Mouse (Mus musculus) G1E (cell line): Measurements from ENCODE around the gene Ntmt1. TPM values are rescaled to one million over a fixed set of nuclear protein-coding genes. Genes with fewer than 3 reads are reported as not detected.

Experiments used
- ATAC-seq: 2 replicates; pipeline ENCODE4 v1.8.0; 2016; ENCODE audit warnings: mild to moderate bottlenecking; ENCODE audit not compliant: insufficient number of reproducible peaks, poor library complexity, low FRiP score, severe bottlenecking; ENCODE audit errors: extremely low read depth
- DNase-seq: peaks from one replicate; pipeline ENCODE4 v3.0.0; 2012; ENCODE audit warnings: low spot score
- H3K27me3 ChIP-seq: 2 replicates; pipeline ENCODE4 v1.6.1; 2012; ENCODE audit warnings: mild to moderate bottlenecking, low read length, inconsistent platforms; ENCODE audit not compliant: insufficient read depth
- H3K36me3 ChIP-seq: replicated peaks from 2 replicates; pipeline ENCODE3; 2012; ENCODE audit warnings: mild to moderate bottlenecking, inconsistent platforms
- H3K4me1 ChIP-seq: 2 replicates; pipeline ENCODE4 v1.6.1; 2012; ENCODE audit warnings: low read depth, low read length, inconsistent platforms, mixed read lengths; ENCODE audit not compliant: insufficient read depth
- H3K4me3 ChIP-seq: 2 replicates; pipeline ENCODE4 v1.5.1; 2012; ENCODE audit warnings: low read depth, mild to moderate bottlenecking, inconsistent platforms, low read length, moderate library complexity, mixed read lengths
- H3K9me3 ChIP-seq: replicated peaks from 2 replicates; pipeline ENCODE4 v1.6.1; 2012; ENCODE audit warnings: inconsistent platforms
- CTCF ChIP-seq: IDR thresholded peaks from 2 replicates; pipeline ENCODE4 v1.5.1; 2012; ENCODE audit warnings: low read depth, low read length, inconsistent platforms, mixed read lengths
- GATA1 ChIP-seq: IDR thresholded peaks from 2 replicates; pipeline ENCODE4 v1.6.1; 2012; ENCODE audit warnings: borderline replicate concordance, low read length, inconsistent platforms, mixed read lengths
- GATA2 ChIP-seq: IDR thresholded peaks from 2 replicates; pipeline ENCODE4 v1.6.1; 2012; ENCODE audit warnings: low read depth, low read length, inconsistent platforms, borderline replicate concordance
- POLR2AphosphoS5 ChIP-seq: IDR thresholded peaks from 2 replicates; pipeline ENCODE4 v1.6.1; 2012; ENCODE audit warnings: low read depth, low read length, inconsistent platforms; ENCODE audit not compliant: insufficient replicate concordance
- TAL1 ChIP-seq: conservative IDR thresholded peaks from 2 replicates; pipeline ENCODE4 v1.6.1; 2012; ENCODE audit warnings: low read depth, low read length, inconsistent platforms, mixed read lengths
- polyA plus RNA-seq: library from polyadenylated mRNA; stranded (reverse); fragments of >175 nt; gene quantifications from 2 replicates; pipeline ENCODE4 v1.2.3, GENCODE M21; 2012
- total RNA-seq, 2 experiments: library from RNA; stranded (forward) in 1 of 2; stranded (reverse) in 1 of 2; fragments of 200-1000 nt in 1 of 2; fragments of >200 nt in 1 of 2; fragmentation: Nextera tagmentation in 1 of 2; gene quantifications; 2 replicates each; pipeline ENCODE4 v1.2.3; 2014 to 2017

Ntmt1 gene
- total and polyA plus RNA-seq, 3 experiments: 18.9 to 66.9 (median 29.4) TPM

DNA sequence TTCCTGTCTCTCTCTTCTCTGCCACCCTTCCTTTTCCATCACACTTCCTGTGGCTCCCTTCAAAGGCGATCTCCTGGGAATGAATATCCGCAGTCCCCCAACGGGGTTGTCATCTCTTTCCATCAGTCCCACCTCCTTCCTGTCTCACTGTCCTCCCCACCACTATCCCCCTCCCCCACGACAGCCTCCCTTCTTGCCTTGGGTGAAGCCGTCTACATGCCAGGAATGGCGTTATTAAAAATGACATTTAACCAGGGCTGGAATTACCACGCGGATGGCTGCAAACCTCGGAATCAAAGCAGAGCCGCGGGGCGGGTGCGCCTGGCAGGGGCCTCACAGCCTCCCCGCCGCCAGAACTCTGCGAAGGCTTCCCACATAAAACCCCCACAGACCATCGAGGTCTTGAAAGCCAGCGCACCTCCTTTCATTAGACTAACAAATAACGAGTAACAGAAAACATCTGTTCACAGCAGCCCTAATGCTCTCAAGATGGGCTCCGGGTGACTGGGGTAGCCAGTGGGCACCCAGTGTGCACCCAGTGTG is 45.2 kb downstream of the Ntmt1 start:
- Histone ChIP-seq H3K9me3 (no peaks in the 10 kb centered on the region), H3K36me3 (no peaks in the 10 kb centered on the region), H3K4me1 (no peaks in the 10 kb centered on the region), H3K27me3 (peaks cover 37% of the 10 kb centered on the region), H3K4me3 (no peak overlapping the region)
- DNase-seq (no peak), ATAC-seq (no peak)
- TF ChIP-seq GATA2 (no peak), CTCF (no peak), POLR2AphosphoS5 (no peak), TAL1 (no peak), GATA1 (no peak)

GRCm38 (mm10) chr2:30857076-30857475 is 49.5 kb downstream of the Ntmt1 start:
- DNase-seq (no peak), ATAC-seq (no peak)
- TF ChIP-seq GATA2 (no peak), CTCF (no peak), GATA1 (no peak), TAL1 (no peak), POLR2AphosphoS5 (no peak)
- H3K27me3 ChIP-seq: peaks cover 34% of the 10 kb centered on the region; the same call in 1 of the 2 replicates
- H3K4me1 ChIP-seq: no peaks in the 10 kb centered on the region
- H3K36me3 ChIP-seq: no peaks in the 10 kb centered on the region
- H3K9me3 ChIP-seq: no peaks in the 10 kb centered on the region
- no peak overlapping the region for H3K4me3 ChIP-seq

DNA sequence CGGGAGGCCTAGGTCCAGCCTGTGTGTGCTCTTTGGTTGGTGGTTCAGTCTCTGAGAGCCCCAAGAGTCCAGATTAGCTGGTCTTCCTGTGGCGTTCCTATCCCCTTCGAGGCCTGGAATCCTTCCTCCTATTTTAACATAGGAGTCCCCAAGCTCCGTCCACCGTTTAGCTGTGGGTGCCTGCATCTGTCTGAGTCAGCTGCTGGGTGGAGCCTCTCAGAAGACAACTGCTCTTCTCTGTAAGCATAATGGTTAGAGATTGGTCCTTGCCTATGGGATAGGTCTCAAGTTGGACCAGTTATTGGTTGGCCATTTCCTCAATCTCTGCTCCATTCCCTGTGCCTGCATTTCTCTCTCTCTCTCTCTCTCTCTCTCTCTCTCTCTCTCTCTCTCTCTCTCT is 52.2 kb downstream of the Ntmt1 start:
- Histone ChIP-seq H3K9me3 (no peaks in the 10 kb centered on the region), H3K4me1 (no peaks in the 10 kb centered on the region; the same call in 1 of the 2 replicates), H3K4me3 (no peak overlapping the region), H3K36me3 (no peaks in the 10 kb centered on the region), H3K27me3 (peaks cover 22% of the 10 kb centered on the region; the same call in 1 of the 2 replicates)
- no peak for DNase-seq
- ATAC-seq: no peak
- no peak for TF ChIP-seq GATA1
- no peak for TF ChIP-seq CTCF
- TF ChIP-seq POLR2AphosphoS5: no peak
- TF ChIP-seq GATA2: no peak
- no peak for TF ChIP-seq TAL1

- no peak for DNase-seq
- Histone ChIP-seq H3K4me1 (no peaks in the 10 kb centered on the region; the same call in 1 of the 2 replicates), H3K9me3 (no peaks in the 10 kb centered on the region), H3K4me3 (no peak overlapping the region), H3K27me3 (peaks cover 17% of the 10 kb centered on the region), H3K36me3 (no peaks in the 10 kb centered on the region)
- no peak for TF ChIP-seq GATA2
- TF ChIP-seq POLR2AphosphoS5: no peak
- TF ChIP-seq CTCF: no peak
- no peak for TF ChIP-seq TAL1
- TF ChIP-seq GATA1: no peak
- ATAC-seq: no peak
Observed at GRCm38 (mm10) chr2:30862081-30862480, 54.5 kb downstream of the Ntmt1 start.

GRCm38 (mm10) chr2:30863574-30863973 is 55.9 kb downstream of the Ntmt1 start:
- no peak for ATAC-seq
- Histone ChIP-seq H3K4me1 (no peaks in the 10 kb centered on the region; the same call in 1 of the 2 replicates), H3K4me3 (no peak overlapping the region), H3K9me3 (no peaks in the 10 kb centered on the region), H3K27me3 (peaks cover 9% of the 10 kb centered on the region), H3K36me3 (no peaks in the 10 kb centered on the region)
- no peak for DNase-seq
- TF ChIP-seq POLR2AphosphoS5 (no peak), GATA2 (no peak), TAL1 (no peak), CTCF (no peak), GATA1 (no peak)

DNA sequence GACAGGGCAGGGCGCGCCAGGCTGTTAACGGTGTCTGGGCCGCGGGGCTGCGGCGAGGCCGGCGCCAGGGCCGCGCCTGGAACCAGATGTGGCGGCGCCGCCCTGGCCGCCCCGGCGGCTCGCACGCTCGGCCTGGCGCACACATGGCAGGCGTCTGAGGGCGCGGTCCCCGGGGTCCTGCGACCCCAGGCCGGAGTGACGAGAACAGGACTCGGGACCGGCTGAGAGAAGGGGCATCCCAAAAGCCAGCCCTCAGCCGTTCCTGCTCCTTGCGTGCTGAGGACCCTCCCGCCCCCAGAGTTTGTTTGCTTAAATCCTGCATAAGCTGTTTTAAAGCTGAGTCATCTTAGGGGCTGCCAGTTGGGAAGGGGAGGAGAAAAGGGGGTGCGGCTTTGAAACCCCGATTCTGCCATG is 57.3 kb downstream of the Ntmt1 start:
- H3K4me3 ChIP-seq: no peak overlapping the region
- H3K27me3 ChIP-seq: peaks cover 7% of the 10 kb centered on the region
- H3K9me3 ChIP-seq: no peaks in the 10 kb centered on the region
- no peak for TF ChIP-seq CTCF
- no peak for TF ChIP-seq GATA2
- no peak for TF ChIP-seq POLR2AphosphoS5
- no peak for TF ChIP-seq TAL1
- TF ChIP-seq GATA1: no peak
- H3K36me3 ChIP-seq: no peaks in the 10 kb centered on the region
- DNase-seq (no peak), ATAC-seq (no peak)
- no peaks in the 10 kb centered on the region; the same call in 1 of the 2 replicates for H3K4me1 ChIP-seq

- Histone ChIP-seq H3K36me3 (no peaks in the 10 kb centered on the region), H3K4me1 (no peaks in the 10 kb centered on the region; the same call in 1 of the 2 replicates), H3K9me3 (no peaks in the 10 kb centered on the region), H3K4me3 (no peak overlapping the region), H3K27me3 (peaks cover 7% of the 10 kb centered on the region)
- ATAC-seq: no peak
- no peak for DNase-seq
- TF ChIP-seq TAL1 (no peak), POLR2AphosphoS5 (no peak), CTCF (no peak), GATA2 (no peak), GATA1 (no peak)
Observed at GRCm38 (mm10) chr2:30865426-30865825, 57.8 kb downstream of the Ntmt1 start.
